Mouse (Mus musculus): ENCODE data around the gene Ptgs1. TPM values are rescaled to one million over a fixed set of nuclear protein-coding genes. Genes with fewer than 3 reads are reported as not detected.

Ptgs1 gene
- polyA plus RNA-seq, 1 experiment from 2014 or later: 40.4 TPM

DNA sequence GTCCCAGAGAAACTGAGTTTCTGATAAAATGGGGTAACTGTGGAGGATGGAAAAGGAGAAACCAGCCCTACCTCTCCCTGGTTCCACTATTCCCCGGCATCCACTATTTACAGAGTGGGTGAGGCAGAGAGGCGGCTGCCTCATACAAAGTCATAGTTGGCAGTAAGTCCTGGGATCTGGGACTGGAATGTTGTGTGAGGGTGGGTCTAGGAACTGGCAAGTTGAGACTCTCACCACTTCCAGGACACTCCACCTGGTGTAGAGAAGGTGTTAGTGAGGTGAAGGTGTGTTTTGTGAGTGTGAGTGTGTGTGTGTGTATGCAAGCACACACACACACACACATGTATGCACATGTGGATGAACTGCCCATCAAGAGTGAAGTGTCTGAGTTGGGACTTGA, 29.4 kb upstream of the Ptgs1 start:
- ATAC-seq (no peak), DNase-seq (ENCODE audit: low read depth, low spot score) (no peak)
- TF ChIP-seq CTCF (IDR thresholded peaks at IDR 0.05): no peak
- ChIA-PET POLR2A (no interaction called here), CTCF (no interaction called here)
- in situ Hi-C loops (cut with MboI; ENCODE audit: low pct_unique_long_range_greater_than_20kb): no loop called here
- no peaks in the 10 kb centered on the region for H3K27me3 ChIP-seq

DNA sequence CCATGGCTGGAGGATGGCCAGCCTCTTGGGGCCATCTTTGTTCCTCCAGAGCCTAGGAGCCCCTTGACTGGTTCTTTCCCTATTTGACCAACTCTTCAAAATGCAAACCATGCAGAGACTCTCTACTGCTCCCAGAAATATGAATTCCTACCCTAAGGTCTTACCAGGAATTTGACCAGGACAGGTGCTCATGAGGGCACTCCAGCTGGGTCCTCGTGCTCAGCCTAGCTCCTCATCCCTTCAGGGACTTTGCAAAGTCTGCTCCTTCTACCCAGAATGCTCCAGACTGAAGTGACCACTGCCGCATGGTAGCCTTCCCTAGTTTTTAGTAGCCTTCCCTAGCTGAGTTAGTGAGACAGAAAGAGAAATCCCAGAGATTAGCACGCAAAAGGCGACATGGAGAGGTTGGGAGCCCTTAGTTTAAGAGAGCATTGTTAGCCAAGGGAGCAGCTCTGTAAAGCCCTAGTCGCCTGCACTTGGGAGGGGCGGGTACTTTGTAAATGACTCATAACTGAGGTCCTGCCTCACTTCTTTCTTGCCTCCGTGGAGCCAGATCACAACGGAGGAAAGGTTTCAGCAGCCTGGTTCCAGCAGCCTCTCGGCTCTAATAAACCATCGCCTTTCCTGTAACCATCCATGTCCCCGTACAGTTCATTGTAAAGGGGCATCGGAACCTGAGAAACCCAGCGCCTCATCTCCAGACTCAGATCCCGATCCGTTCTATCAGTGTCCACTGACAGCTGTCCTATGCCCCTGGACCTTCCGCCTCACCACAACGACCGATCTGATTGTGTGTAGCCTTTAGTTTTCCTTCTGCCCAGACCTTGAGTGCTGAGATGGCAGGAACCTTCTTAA, 28.2 kb upstream of the Ptgs1 start:
- no peak for TF ChIP-seq CTCF (IDR thresholded peaks at IDR 0.05)
- ChIA-PET CTCF (interaction anchor here (1.3 kb wide), 1 partner anchor 193 kb away, joined by 4 read pairs; no protein-coding TSS in a partner anchor), POLR2A (no interaction called here)
- DNase-seq (ENCODE audit: low read depth, low spot score): no peak
- in situ Hi-C loops (cut with MboI; ENCODE audit: low pct_unique_long_range_greater_than_20kb): no loop called here
- H3K27me3 ChIP-seq: no peaks in the 10 kb centered on the region
- ATAC-seq: peak; percentile 68

DNA sequence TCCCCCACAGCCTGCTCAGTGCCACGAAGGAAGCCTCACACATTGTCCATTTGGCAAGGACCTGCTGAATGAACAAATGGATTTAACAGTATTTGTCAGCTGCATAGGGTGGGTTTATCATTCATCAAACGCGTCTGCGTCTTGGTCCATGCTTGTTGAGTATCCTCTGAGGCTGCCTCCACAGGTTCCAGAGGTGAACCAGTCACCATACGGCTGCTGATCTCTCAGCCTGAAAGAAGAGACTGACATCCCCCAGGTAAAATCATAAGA, 27.7 kb upstream of the Ptgs1 start:
- in situ Hi-C loops (cut with MboI; ENCODE audit: low pct_unique_long_range_greater_than_20kb): no loop called here
- H3K27me3 ChIP-seq: no peaks in the 10 kb centered on the region
- no peak for DNase-seq (ENCODE audit: low read depth, low spot score)
- no peak for ATAC-seq
- no peak for TF ChIP-seq CTCF (IDR thresholded peaks at IDR 0.05)
- CTCF ChIA-PET: interaction anchor here (1.3 to 2.1 kb wide), 2 partner anchors 194 to 219 kb away, joined by 4 to 7 read pairs; no protein-coding TSS in a partner anchor
- POLR2A ChIA-PET: no interaction called here

GRCm38 (mm10) chr2:36203011-36203825, 27.0 kb upstream of the Ptgs1 start:
- no peaks in the 10 kb centered on the region for H3K27me3 ChIP-seq
- ATAC-seq: peak; percentile 27
- no peak for TF ChIP-seq CTCF (IDR thresholded peaks at IDR 0.05)
- in situ Hi-C loops (cut with MboI; ENCODE audit: low pct_unique_long_range_greater_than_20kb): no loop called here
- ChIA-PET POLR2A (no interaction called here), CTCF (interaction anchor here (1.3 to 2.1 kb wide), 2 partner anchors 195 to 220 kb away, joined by 4 to 7 read pairs; no protein-coding TSS in a partner anchor)
- no peak for DNase-seq (ENCODE audit: low read depth, low spot score)

- CTCF ChIA-PET: interaction anchor here (2.1 kb wide), 1 partner anchor 196 kb away, joined by 7 read pairs; no protein-coding TSS in a partner anchor
- DNase-seq (ENCODE audit: low read depth, low spot score): no peak
- TF ChIP-seq CTCF (IDR thresholded peaks at IDR 0.05): no peak
- no peaks in the 10 kb centered on the region for H3K27me3 ChIP-seq
- in situ Hi-C loops (cut with MboI; ENCODE audit: low pct_unique_long_range_greater_than_20kb): no loop called here
- ATAC-seq: no peak
- POLR2A ChIA-PET: no interaction called here
Observed at GRCm38 (mm10) chr2:36204595-36204994, 25.6 kb upstream of the Ptgs1 start.

DNA sequence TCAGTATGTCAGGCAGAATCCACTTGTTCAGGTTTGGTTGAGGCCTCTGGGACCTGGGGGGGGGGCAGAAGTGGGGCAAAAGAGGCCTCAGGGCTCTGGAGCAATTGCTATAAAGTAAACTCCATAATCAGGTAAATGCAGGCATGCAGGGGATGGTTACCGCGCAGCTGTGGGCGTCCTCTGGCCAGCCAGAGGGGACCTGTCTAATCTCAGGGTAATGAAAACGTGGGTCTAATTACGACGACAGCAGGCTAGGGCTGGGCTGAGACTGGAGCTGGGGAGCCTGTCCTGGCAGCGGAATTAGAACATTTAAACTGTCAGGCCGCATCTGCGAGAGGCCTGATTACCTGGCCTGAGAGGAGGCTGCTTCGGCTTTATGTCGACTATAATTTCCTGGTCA, 23.2 kb upstream of the Ptgs1 start:
- in situ Hi-C loops (cut with MboI; ENCODE audit: low pct_unique_long_range_greater_than_20kb): no loop called here
- CTCF ChIA-PET: interaction anchor here (1.6 kb wide), 1 partner anchor 198 kb away, joined by 4 read pairs; no protein-coding TSS in a partner anchor
- no peak for ATAC-seq
- DNase-seq (ENCODE audit: low read depth, low spot score): no peak
- TF ChIP-seq CTCF (IDR thresholded peaks at IDR 0.05): no peak
- no peaks in the 10 kb centered on the region for H3K27me3 ChIP-seq
- POLR2A ChIA-PET: no interaction called here

GRCm38 (mm10) chr2:36210796-36211195, 19.4 kb upstream of the Ptgs1 start:
- ATAC-seq (no peak), DNase-seq (ENCODE audit: low read depth, low spot score) (no peak)
- CTCF ChIA-PET: interaction anchor here (0.9 to 1.1 kb wide), 2 partner anchors 201 to 227 kb away, joined by 3 read pairs; no protein-coding TSS in a partner anchor
- H3K27me3 ChIP-seq: no peaks in the 10 kb centered on the region
- POLR2A ChIA-PET: interaction anchor here (1.0 kb wide), 1 partner anchor 119 kb away, joined by 3 read pairs; no protein-coding TSS in a partner anchor
- no peak for TF ChIP-seq CTCF (IDR thresholded peaks at IDR 0.05)
- in situ Hi-C loops (cut with MboI; ENCODE audit: low pct_unique_long_range_greater_than_20kb): loop anchor here (5.0 to 10.0 kb wide), 2 partner anchors 64 to 203 kb away; no protein-coding TSS in a partner anchor

DNA sequence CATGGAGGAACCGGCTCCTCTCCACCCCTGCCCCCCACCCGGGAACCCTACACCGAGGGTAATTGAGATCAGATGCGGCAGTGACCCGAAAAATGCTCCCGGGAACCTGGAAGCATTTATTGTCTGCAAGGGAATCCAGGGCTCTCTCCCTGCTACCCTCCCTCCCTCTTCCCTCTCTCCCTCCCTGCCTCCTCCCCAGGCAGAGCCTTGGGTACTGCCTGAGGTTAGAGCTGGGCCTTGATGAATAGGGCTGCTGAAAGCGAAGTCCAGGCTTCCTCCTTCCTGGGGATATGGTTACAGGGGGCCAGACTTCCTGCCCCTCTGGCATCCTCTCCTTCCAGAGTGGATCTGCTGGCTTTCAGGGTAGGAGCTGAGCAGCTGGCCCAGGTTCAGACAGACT, 18.4 kb upstream of the Ptgs1 start:
- H3K27me3 ChIP-seq: no peaks in the 10 kb centered on the region
- CTCF ChIA-PET: interaction anchor here (1.3 to 1.8 kb wide), 2 partner anchors 189 to 203 kb away, joined by 3 to 9 read pairs; no protein-coding TSS in a partner anchor
- in situ Hi-C loops (cut with MboI; ENCODE audit: low pct_unique_long_range_greater_than_20kb): loop anchor here (5.0 to 10.0 kb wide), 2 partner anchors 63 to 204 kb away; no protein-coding TSS in a partner anchor
- DNase-seq (ENCODE audit: low read depth, low spot score) (no peak), ATAC-seq (no peak)
- POLR2A ChIA-PET: no interaction called here
- no peak for TF ChIP-seq CTCF (IDR thresholded peaks at IDR 0.05)

- in situ Hi-C loops (cut with MboI; ENCODE audit: low pct_unique_long_range_greater_than_20kb): loop anchor here (5.0 to 10.0 kb wide), 2 partner anchors 62 to 206 kb away; no protein-coding TSS in a partner anchor
- ChIA-PET CTCF (interaction anchor here (1.0 to 1.8 kb wide), 2 partner anchors 205 to 229 kb away, joined by 3 to 9 read pairs; no protein-coding TSS in a partner anchor), POLR2A (interaction anchor here (0.8 kb wide), 1 partner anchor 43 kb away, joined by 3 read pairs; no protein-coding TSS in a partner anchor)
- no peaks in the 10 kb centered on the region for H3K27me3 ChIP-seq
- no peak for ATAC-seq
- TF ChIP-seq CTCF (IDR thresholded peaks at IDR 0.05): no peak
- no peak for DNase-seq (ENCODE audit: low read depth, low spot score)
Observed at GRCm38 (mm10) chr2:36213108-36213507, 17.1 kb upstream of the Ptgs1 start.

- in situ Hi-C loops (cut with MboI; ENCODE audit: low pct_unique_long_range_greater_than_20kb): loop anchor here (5.0 to 10.0 kb wide), 2 partner anchors 61 to 207 kb away; no protein-coding TSS in a partner anchor
- peak; percentile 82 for TF ChIP-seq CTCF (IDR thresholded peaks at IDR 0.05)
- DNase-seq (ENCODE audit: low read depth, low spot score) (peak; percentile 62), ATAC-seq (peak; percentile 71)
- ChIA-PET CTCF (interaction anchor here (0.7 to 3.9 kb wide), 22 partner anchors 9 to 230 kb away, joined by 3 to 42 read pairs (median 4); no protein-coding TSS in a partner anchor), POLR2A (interaction anchor here (1.1 kb wide), 1 partner anchor 62 kb away, joined by 6 read pairs; no protein-coding TSS in a partner anchor)
- no peaks in the 10 kb centered on the region for H3K27me3 ChIP-seq
Observed at GRCm38 (mm10) chr2:36214023-36214422, 16.2 kb upstream of the Ptgs1 start.

All from Patski (cell line).